Mouse (Mus musculus) embryonic facial prominence, embryonic 11.5 days (tissue): ENCODE data around the gene Thbd. TPM values are rescaled to one million over a fixed set of nuclear protein-coding genes. Genes with fewer than 3 reads are reported as not detected.

Experiments
- ATAC-seq: fragments of 200-750 bp; cut with Nextera tagmentation; replicated peaks from 2 replicates; pipeline ENCODE4 v1.8.0; 2017; ENCODE audit warnings: low read depth; ENCODE audit not compliant: insufficient number of reproducible peaks, low FRiP score, low TSS enrichment
- DNase-seq: peaks from one replicate; pipeline ENCODE4 v3.0.0-alpha.2; 2015; ENCODE audit warnings: low spot score
- H3K27ac ChIP-seq: fragments of 300-500 bp; sonication (generic); replicated peaks from 2 replicates; pipeline ENCODE4 v1.5.1; 2014; ENCODE audit warnings: mild to moderate bottlenecking, low read depth, low read length, control low read depth
- H3K27me3 ChIP-seq: fragments of 300-500 bp; sonication (generic); 2 replicates; pipeline ENCODE4 v1.6.1; 2014; ENCODE audit warnings: mild to moderate bottlenecking, low read length, moderate library complexity, mixed read lengths; ENCODE audit not compliant: control insufficient read depth, insufficient read depth
- H3K36me3 ChIP-seq: fragments of 300-500 bp; sonication (generic); replicated peaks from 2 replicates; pipeline ENCODE4 v1.6.1; 2014; ENCODE audit warnings: low read depth, mild to moderate bottlenecking, low read length, moderate library complexity, mixed read lengths; ENCODE audit not compliant: control insufficient read depth, insufficient read depth
- H3K4me1 ChIP-seq: fragments of 300-500 bp; sonication (generic); 2 replicates; pipeline ENCODE4 v1.6.1; 2014; ENCODE audit warnings: low read length, mixed read lengths; ENCODE audit not compliant: control insufficient read depth, insufficient read depth
- H3K4me2 ChIP-seq: fragments of 300-500 bp; sonication (generic); 2 replicates; pipeline ENCODE4 v1.6.1; 2014; ENCODE audit warnings: low read depth, mild to moderate bottlenecking, control low read depth, low read length, moderate library complexity
- H3K4me3 ChIP-seq: fragments of 300-500 bp; sonication (generic); 2 replicates; pipeline ENCODE4 v1.5.1; 2014; ENCODE audit warnings: low read depth, low read length, control low read depth
- H3K9ac ChIP-seq: fragments of 300-500 bp; sonication (generic); replicated peaks from 2 replicates; pipeline ENCODE4 v1.6.1; 2014; ENCODE audit warnings: mild to moderate bottlenecking, control low read depth, low read length
- H3K9me3 ChIP-seq: fragments of 300-500 bp; sonication (generic); replicated peaks from 2 replicates; pipeline ENCODE4 v1.6.1; 2016; ENCODE audit warnings: mild to moderate bottlenecking, low read length, inconsistent platforms, mixed read lengths; ENCODE audit not compliant: control insufficient read depth
- WGBS: fragments of 180-500 bp; shearing (Covaris S2); extraction: QIAGEN DNeasy Blood & Tissue Kit; methylation state at CpG from one replicate; pipeline ENCODE4 v1.1.7; 2014; 5-methylcytosine and 5-hydroxymethylcytosine counted together
- polyA plus RNA-seq: library from polyadenylated mRNA; unstranded; fragments of >200 nt; fragmentation: Nextera tagmentation; extraction: Ambion mirVana; gene quantifications from 2 replicates; pipeline ENCODE4 v1.2.1, GENCODE M21; 2014

Thbd gene
- polyA plus RNA-seq, 1 experiment from 2014 or later, result 12.9 TPM

DNA sequence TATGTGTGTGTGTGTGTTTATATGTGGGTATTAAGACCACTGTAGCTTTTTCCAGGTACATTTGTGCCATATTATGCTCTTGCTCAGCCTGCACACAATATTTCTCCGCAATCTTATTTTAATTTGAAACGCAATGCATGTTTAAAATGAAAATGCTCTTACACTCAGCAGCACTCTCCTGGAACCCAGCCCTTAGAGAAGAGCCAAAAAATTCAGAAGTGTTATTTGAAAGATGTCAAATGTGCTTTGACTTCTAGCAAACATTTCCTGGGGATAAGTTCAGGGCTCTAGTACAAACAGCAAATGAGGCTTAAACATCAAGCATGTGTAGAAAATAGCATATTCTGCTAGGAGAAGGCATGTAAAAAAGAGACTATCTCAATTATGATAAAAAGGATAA lies 11.8 kb upstream of the Thbd start:
- no peak for ATAC-seq
- no peak for DNase-seq
- Histone ChIP-seq H3K27me3 (no peaks in the 10 kb centered on the region), H3K9me3 (no peaks in the 10 kb centered on the region), H3K4me1 (no peaks in the 10 kb centered on the region), H3K9ac (no peak overlapping the region), H3K36me3 (no peaks in the 10 kb centered on the region), H3K4me3 (no peak overlapping the region), H3K4me2 (no peak overlapping the region), H3K27ac (no peak overlapping the region)
- 90% methylated on average over 2 of the region's 2 CpGs for WGBS

DNA sequence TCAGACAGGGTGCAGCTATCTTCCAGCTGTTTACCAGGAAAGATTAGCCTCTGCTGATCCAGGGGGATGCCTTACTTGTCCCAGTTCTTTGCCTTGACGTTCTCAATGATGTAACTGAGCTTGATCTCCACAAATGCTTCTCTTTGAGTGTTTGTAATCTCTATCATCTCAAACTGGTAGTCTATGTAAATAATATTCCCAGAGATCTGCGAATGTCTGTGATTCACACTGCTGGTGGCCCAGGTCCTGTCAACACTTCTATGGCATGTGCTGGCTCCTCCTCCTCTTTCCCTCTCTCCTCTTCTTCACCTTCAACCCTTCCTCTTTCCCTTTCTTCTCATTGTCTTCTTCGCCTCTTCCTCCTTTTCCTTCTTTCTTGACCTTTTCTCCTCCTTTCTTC lies 11.2 kb upstream of the Thbd start:
- Histone ChIP-seq H3K27me3 (no peaks in the 10 kb centered on the region), H3K36me3 (no peaks in the 10 kb centered on the region), H3K4me2 (no peak overlapping the region), H3K9ac (no peak overlapping the region), H3K4me1 (no peaks in the 10 kb centered on the region), H3K9me3 (no peaks in the 10 kb centered on the region), H3K4me3 (no peak overlapping the region), H3K27ac (no peak overlapping the region)
- no peak for ATAC-seq
- DNase-seq, result no peak
- 83% methylated on average over 3 of the region's 3 CpGs for WGBS

DNA sequence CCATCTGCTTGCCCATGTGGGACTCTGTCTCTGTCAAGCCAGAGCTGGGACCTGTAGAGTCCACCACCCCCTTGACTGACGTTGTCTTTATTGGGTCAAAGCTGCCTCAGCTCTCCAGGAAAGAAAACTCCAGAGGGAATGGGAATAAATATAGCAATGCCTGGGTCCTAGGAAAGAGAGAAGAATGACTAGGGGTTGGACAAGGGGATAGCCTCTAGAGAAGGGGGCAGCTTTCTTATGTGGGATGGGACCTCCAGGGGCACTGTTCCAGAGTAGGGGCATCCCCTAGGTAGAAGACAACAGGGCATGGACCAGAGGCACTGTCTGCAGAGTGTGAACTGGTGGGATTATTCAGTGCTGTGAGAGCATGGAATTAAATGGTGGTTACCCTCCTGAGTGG lies 1.8 kb upstream of the Thbd start:
- H3K36me3 ChIP-seq, result no peaks in the 10 kb centered on the region
- 95% methylated on average over 1 of the region's 1 CpGs for WGBS
- no peak for DNase-seq
- H3K4me2 ChIP-seq, result no peak overlapping the region
- H3K27ac ChIP-seq, result no peak overlapping the region
- H3K27me3 ChIP-seq, result peaks cover 14% of the 10 kb centered on the region
- H3K9me3 ChIP-seq, result no peaks in the 10 kb centered on the region
- no peak for ATAC-seq
- peaks cover 7% of the 10 kb centered on the region; the same call in 1 of the 2 replicates for H3K4me1 ChIP-seq
- H3K4me3 ChIP-seq, result no peak overlapping the region
- H3K9ac ChIP-seq, result no peak overlapping the region

DNA sequence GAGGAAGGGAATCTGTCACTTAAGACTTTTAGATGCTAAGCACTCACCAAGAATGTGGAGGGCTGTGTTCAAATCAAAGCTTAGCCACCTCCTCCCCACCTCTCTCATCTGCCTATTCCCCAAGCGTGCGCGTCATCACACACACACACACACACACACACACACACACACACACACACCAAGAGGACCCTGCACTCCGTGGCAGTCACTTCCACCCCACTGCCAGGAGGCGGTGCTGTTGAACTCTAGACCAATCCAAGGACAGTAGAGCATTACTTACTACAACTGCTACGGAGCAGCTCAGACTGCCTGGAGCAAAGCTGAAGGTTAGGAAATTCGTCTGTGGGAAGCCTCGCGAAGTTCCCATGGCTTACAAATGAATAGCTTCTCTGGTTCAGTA lies 1.2 kb upstream of the Thbd start:
- peak; percentile 75 for DNase-seq
- H3K4me1 ChIP-seq, result peaks cover 7% of the 10 kb centered on the region; the same call in 1 of the 2 replicates
- no peak overlapping the region for H3K27ac ChIP-seq
- H3K4me3 ChIP-seq, result no peak overlapping the region
- H3K4me2 ChIP-seq, result no peak overlapping the region
- peaks cover 14% of the 10 kb centered on the region for H3K27me3 ChIP-seq
- H3K9me3 ChIP-seq, result no peaks in the 10 kb centered on the region
- H3K36me3 ChIP-seq, result no peaks in the 10 kb centered on the region
- ATAC-seq, result peak; percentile 80
- 18% methylated on average over 9 of the region's 9 CpGs for WGBS
- no peak overlapping the region for H3K9ac ChIP-seq

DNA sequence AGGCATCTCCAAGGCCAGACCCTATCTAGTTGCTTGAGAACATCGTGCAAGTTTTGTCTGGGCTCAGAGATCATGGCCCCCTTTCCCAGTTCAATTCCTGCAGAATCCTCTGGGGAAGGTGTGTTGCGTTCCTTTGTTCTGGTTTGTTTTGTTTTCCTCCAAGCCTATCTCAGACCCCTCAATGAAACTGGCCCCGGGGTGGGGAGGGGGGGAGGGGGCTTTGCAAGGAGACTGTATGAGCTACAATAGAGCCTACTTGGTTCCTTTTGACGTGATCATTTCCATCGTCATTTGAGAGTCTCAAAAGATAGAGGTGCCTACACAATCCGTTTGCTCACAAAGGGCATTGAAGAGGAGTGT lies 753 bp upstream of the Thbd start:
- no peak for DNase-seq
- Histone ChIP-seq H3K27ac (no peak overlapping the region), H3K36me3 (no peaks in the 10 kb centered on the region), H3K4me3 (no peak overlapping the region), H3K27me3 (peaks cover 14% of the 10 kb centered on the region), H3K4me2 (no peak overlapping the region), H3K4me1 (peaks cover 7% of the 10 kb centered on the region; the same call in 1 of the 2 replicates), H3K9me3 (no peaks in the 10 kb centered on the region), H3K9ac (no peak overlapping the region)
- 10% methylated on average over 6 of the region's 6 CpGs for WGBS
- ATAC-seq, result no peak

DNA sequence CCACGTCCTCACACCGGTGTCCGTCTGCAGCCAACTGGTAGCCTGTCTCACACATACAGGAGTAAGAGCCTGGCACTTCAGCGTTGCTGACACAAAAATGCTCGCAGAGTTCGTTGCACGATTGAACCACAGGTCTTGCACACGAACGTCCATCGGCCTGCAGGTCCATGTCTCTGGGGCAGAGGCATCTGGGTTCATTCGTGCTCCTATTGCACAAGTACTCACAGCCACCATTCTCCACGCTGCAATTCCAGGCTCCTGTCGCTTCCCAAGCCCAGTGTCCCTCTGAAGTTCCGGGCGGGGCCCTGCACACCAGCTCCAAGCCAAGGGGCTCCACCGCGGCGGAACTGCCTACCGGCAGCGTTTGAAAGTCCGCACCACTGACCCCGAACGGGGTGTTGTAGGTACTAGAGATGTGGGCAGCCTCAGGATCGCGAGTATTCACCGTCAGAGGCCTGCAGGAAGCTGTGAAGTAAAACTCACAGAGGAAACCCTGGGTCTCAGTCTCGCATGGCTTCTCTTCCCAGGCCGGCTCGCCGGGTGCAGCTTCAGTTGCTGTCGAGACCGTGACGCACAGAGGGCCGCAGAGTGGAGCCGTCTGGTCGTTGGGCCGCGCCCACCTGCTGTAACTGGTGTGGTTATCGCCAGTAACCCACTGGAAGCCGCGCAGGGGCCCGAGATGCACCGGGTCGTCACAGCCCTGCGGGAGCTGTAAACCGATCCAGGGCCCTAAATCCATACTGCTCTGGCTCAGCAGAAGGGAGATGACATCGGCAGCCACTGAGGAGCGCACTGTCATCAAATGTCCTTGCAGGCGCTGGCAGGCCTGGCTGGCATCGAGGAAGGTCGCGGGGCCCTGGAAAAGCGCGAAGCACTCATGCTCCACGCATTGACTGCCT lies 768 bp downstream of the Thbd start:
- H3K27me3 ChIP-seq, result peaks cover 14% of the 10 kb centered on the region
- H3K4me1 ChIP-seq, result peaks cover 7% of the 10 kb centered on the region; the same call in 1 of the 2 replicates
- peak; percentile 17; the same call in 1 of the 2 replicates for ATAC-seq
- no peak overlapping the region for H3K27ac ChIP-seq
- H3K9me3 ChIP-seq, result no peaks in the 10 kb centered on the region
- 3% methylated on average over 55 of the region's 55 CpGs for WGBS
- peak overlapping the region; percentile 65 for H3K4me2 ChIP-seq
- DNase-seq, result peak; percentile 34
- no peaks in the 10 kb centered on the region for H3K36me3 ChIP-seq
- peak overlapping the region; percentile 33 for H3K4me3 ChIP-seq
- H3K9ac ChIP-seq, result peak overlapping the region; percentile 53

DNA sequence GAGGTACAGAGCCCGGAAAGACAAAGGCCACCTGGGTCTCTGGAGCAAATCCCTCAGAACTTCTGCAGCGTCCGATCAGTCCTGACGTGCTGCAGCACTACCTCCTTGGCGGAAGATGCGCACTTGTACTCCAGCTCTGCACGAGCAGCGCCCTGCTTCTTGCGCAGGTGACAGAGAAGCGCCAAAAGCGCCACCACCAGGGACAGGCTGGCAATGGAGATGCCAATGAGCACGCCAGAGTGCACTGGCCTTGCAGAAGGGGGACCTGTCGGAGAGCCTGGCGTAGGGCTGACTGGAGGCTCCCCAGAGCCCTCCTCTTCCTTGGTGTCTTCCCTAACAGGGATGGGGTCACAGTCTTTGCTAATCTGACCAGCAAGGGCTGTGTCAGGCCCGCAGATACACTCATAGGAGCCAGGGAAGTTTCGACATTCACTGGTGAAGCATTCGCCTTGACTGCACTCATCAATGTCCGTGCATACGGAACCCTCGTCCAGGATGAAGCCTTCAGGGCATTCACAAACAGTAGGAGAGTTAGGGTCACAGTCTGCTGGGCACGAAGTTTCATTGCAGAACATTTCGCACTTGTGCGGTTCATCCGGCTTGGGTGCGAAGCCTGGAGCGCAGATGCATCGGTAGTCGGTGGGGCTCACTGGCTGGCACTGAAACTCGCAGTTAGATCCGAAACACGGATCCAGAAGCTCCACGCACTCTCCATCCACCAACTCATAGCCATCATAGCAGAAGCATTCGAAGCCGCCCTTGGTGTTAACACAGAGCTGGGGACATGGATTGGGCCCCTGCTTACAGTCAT lies 1.6 kb downstream of the Thbd start:
- Histone ChIP-seq H3K4me3 (peak overlapping the region; percentile 33), H3K4me1 (peaks cover 7% of the 10 kb centered on the region; the same call in 1 of the 2 replicates), H3K36me3 (no peaks in the 10 kb centered on the region), H3K4me2 (peak overlapping the region; percentile 65), H3K9me3 (no peaks in the 10 kb centered on the region), H3K27ac (no peak overlapping the region), H3K27me3 (peaks cover 14% of the 10 kb centered on the region), H3K9ac (peak overlapping the region; percentile 0; the same call in 1 of the 2 replicates)
- DNase-seq (peak; percentile 42), ATAC-seq (no peak)
- WGBS, result 9% methylated on average over 34 of the region's 34 CpGs

DNA sequence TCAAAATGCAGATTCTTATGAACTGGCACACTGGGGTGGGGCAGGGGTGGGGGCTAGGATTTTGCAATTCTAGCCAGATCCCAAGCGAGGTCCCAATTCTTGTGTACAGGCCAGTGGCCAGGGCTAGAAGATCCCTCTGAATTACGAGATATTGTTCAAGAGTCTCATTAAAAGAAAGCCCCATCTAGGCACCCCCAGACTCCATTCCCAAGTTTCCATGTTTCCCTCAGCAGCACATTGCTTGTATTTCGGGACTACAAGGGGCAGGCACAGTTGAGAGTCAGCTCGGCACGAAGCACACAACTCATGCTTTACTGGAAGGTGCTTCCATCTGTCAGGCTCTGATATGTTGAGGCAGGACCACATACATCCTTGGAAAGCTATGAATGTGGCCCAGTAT lies 3.1 kb downstream of the Thbd start:
- H3K4me2 ChIP-seq, result no peak overlapping the region

More for the DNA sequence above, 3.1 kb downstream of the Thbd start:
- Histone ChIP-seq H3K36me3 (no peaks in the 10 kb centered on the region), H3K9ac (no peak overlapping the region), H3K27me3 (peaks cover 14% of the 10 kb centered on the region), H3K27ac (no peak overlapping the region), H3K4me3 (no peak overlapping the region), H3K4me1 (peaks cover 7% of the 10 kb centered on the region; the same call in 1 of the 2 replicates), H3K9me3 (no peaks in the 10 kb centered on the region)
- WGBS, result 69% methylated on average over 5 of the region's 5 CpGs
- DNase-seq (no peak), ATAC-seq (no peak)
